Mouse (Mus musculus): ENCODE measurements around the gene Rtf1. TPM values are rescaled to one million over a fixed set of nuclear protein-coding genes. Genes with fewer than 3 reads are reported as not detected.

Gene Rtf1
- total and polyA plus RNA-seq, 3 experiments = 33.1 to 44.5 (median 36.2) TPM

- no peak within 1 kb of the TSS for H3K4me3 ChIP-seq (ENCODE audit: low read depth, low read length)
- H3K9me3 ChIP-seq (replicated peaks) = no peaks in the 10 kb centered on the region; the same call in 1 of the 2 replicates
- H3K36me3 ChIP-seq (replicated peaks) = peaks cover 17% of the 10 kb centered on the region
- peaks cover 39% of the 10 kb centered on the region for H3K27me3 ChIP-seq (ENCODE audit: insufficient read depth, low read length)
- no peak for TF ChIP-seq POLR2AphosphoS5 (IDR thresholded peaks at IDR 0.05; ENCODE audit: insufficient replicate concordance, low read depth, low read length)
- TF ChIP-seq GATA2 (IDR thresholded peaks at IDR 0.05; ENCODE audit: borderline replicate concordance, low read depth, low read length) = no peak
- no peak for TF ChIP-seq CTCF (IDR thresholded peaks at IDR 0.05; ENCODE audit: low read depth, low read length)
- TF ChIP-seq TAL1 (conservative IDR thresholded peaks at IDR 0.05; ENCODE audit: low read depth, low read length) = no peak
- no peak for TF ChIP-seq GATA1 (IDR thresholded peaks at IDR 0.05; ENCODE audit: borderline replicate concordance, low read length)
- DNase-seq (ENCODE audit: low spot score) (no peak), ATAC-seq (ENCODE audit: extremely low read depth, insufficient number of reproducible peaks, low FRiP score, poor library complexity, severe bottlenecking) (no peak)
- H3K4me1 ChIP-seq (ENCODE audit: insufficient read depth, low read depth, low read length) = peaks cover 14% of the 10 kb centered on the region
These were observed 85.4 kb downstream of the Rtf1 start, which contains the start of gene Ltk for GRCm38 (mm10) chr2:119760251-119760650. Gene Ltk (minus strand): TSS chr2:119760431.

DNA sequence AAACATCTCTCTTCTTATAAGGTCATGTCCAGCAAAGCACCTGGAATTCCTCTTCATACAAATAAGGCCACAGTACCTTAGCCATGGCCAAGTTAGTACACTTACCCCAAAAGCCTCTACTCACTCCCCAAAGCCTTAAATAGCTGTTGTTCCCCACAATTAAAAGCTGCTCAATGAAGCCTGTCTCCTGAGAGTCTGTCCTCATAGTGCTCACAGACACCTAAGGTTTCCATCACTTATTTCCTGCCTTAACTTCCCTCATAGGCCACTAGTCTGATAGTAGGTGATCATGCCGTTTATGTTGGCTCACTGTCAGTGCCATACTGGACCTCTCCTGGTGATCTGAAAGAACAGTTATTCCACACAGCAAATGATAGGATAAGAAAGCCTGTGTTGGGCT, 87.4 kb downstream of the Rtf1 start:
- H3K27me3 ChIP-seq (ENCODE audit: insufficient read depth, low read length) = peaks cover 37% of the 10 kb centered on the region

GRCm38 (mm10) chr2:119763924-119764323, 89.1 kb downstream of the Rtf1 start:
- DNase-seq (ENCODE audit: low spot score) (no peak), ATAC-seq (ENCODE audit: extremely low read depth, insufficient number of reproducible peaks, low FRiP score, poor library complexity, severe bottlenecking) (no peak)
- H3K9me3 ChIP-seq (replicated peaks) = no peaks in the 10 kb centered on the region
- TF ChIP-seq POLR2AphosphoS5 (IDR thresholded peaks at IDR 0.05; ENCODE audit: insufficient replicate concordance, low read depth, low read length) = no peak
- no peak for TF ChIP-seq GATA2 (IDR thresholded peaks at IDR 0.05; ENCODE audit: borderline replicate concordance, low read depth, low read length)
- no peak for TF ChIP-seq GATA1 (IDR thresholded peaks at IDR 0.05; ENCODE audit: borderline replicate concordance, low read length)
- no peak for TF ChIP-seq CTCF (IDR thresholded peaks at IDR 0.05; ENCODE audit: low read depth, low read length)
- TF ChIP-seq TAL1 (conservative IDR thresholded peaks at IDR 0.05; ENCODE audit: low read depth, low read length) = no peak
- H3K4me3 ChIP-seq (ENCODE audit: low read depth, low read length) = no peak overlapping the region
- H3K4me1 ChIP-seq (ENCODE audit: insufficient read depth, low read depth, low read length) = no peaks in the 10 kb centered on the region
- H3K27me3 ChIP-seq (ENCODE audit: insufficient read depth, low read length) = peaks cover 20% of the 10 kb centered on the region
- peaks cover 43% of the 10 kb centered on the region for H3K36me3 ChIP-seq (replicated peaks)

More for the DNA sequence above, 87.4 kb downstream of the Rtf1 start:
- peaks cover 14% of the 10 kb centered on the region for H3K4me1 ChIP-seq (ENCODE audit: insufficient read depth, low read depth, low read length)
- DNase-seq (ENCODE audit: low spot score) (no peak), ATAC-seq (ENCODE audit: extremely low read depth, insufficient number of reproducible peaks, low FRiP score, poor library complexity, severe bottlenecking) (no peak)
- TF ChIP-seq GATA2 (IDR thresholded peaks at IDR 0.05; ENCODE audit: borderline replicate concordance, low read depth, low read length) (no peak), GATA1 (IDR thresholded peaks at IDR 0.05; ENCODE audit: borderline replicate concordance, low read length) (no peak), CTCF (IDR thresholded peaks at IDR 0.05; ENCODE audit: low read depth, low read length) (no peak), TAL1 (conservative IDR thresholded peaks at IDR 0.05; ENCODE audit: low read depth, low read length) (no peak), POLR2AphosphoS5 (IDR thresholded peaks at IDR 0.05; ENCODE audit: insufficient replicate concordance, low read depth, low read length) (no peak)
- H3K4me3 ChIP-seq (ENCODE audit: low read depth, low read length) = no peak overlapping the region
- H3K9me3 ChIP-seq (replicated peaks) = no peaks in the 10 kb centered on the region; the same call in 1 of the 2 replicates
- H3K36me3 ChIP-seq (replicated peaks) = peaks cover 30% of the 10 kb centered on the region

DNA sequence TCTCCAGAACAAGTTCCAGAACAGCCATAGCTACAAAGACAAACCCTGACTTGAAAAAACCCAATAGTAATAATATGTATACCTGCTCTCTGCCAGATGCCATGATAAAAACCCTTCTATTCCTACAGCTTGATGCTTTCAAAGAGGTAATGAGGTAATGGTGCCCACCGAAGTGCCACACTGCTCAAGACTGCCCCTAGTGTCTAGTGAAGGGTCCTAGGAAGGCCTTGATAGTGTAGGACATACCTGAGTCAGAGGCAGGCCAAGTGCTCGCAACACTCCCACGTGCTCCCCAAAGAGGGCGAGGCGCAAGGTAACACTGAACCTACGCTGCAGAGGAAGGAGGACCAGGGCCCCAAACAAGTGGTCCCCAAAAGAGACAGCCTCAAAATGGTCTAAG, 92.4 kb downstream of the Rtf1 start:
- Histone ChIP-seq H3K9me3 (replicated peaks) (no peaks in the 10 kb centered on the region), H3K36me3 (replicated peaks) (peaks cover 76% of the 10 kb centered on the region), H3K4me3 (ENCODE audit: low read depth, low read length) (no peak overlapping the region), H3K4me1 (ENCODE audit: insufficient read depth, low read depth, low read length) (peaks cover 2% of the 10 kb centered on the region; the same call in 1 of the 2 replicates), H3K27me3 (ENCODE audit: insufficient read depth, low read length) (no peaks in the 10 kb centered on the region; the same call in 1 of the 2 replicates)
- ATAC-seq (ENCODE audit: extremely low read depth, insufficient number of reproducible peaks, low FRiP score, poor library complexity, severe bottlenecking) = no peak
- DNase-seq (ENCODE audit: low spot score) = no peak
- TF ChIP-seq POLR2AphosphoS5 (IDR thresholded peaks at IDR 0.05; ENCODE audit: insufficient replicate concordance, low read depth, low read length) (no peak), CTCF (IDR thresholded peaks at IDR 0.05; ENCODE audit: low read depth, low read length) (peak; percentile 34; the same call in 1 of the 2 replicates)

Other genes with a start within 250 kb of the Rtf1 start
- gene Ino80, start 197.4 kb upstream of the Rtf1 start, total RNA-seq (2014; fragmentation: Nextera tagmentation) = 41.2 and 46.8 TPM in 2 replicates
- 16.3 and 20.4 TPM in 2 replicates for gene Ino80, start 197.4 kb upstream of the Rtf1 start, total RNA-seq (2017)
- gene Ino80, start 197.4 kb upstream of the Rtf1 start, polyA plus RNA-seq (2012) = 7.0 and 8.0 TPM in 2 replicates
- 2.3 and 4.6 TPM in 2 replicates for gene Exd1, start 127.4 kb upstream of the Rtf1 start, total RNA-seq (2014; fragmentation: Nextera tagmentation)
- 1.4 and 2.2 TPM in 2 replicates for gene Exd1, start 127.4 kb upstream of the Rtf1 start, total RNA-seq (2017)
- gene Exd1, start 127.4 kb upstream of the Rtf1 start, polyA plus RNA-seq (2012) = 0.21 and 0.23 TPM in 2 replicates
- gene Chp1, start 127.4 kb upstream of the Rtf1 start, total RNA-seq (2014; fragmentation: Nextera tagmentation) = 84.1 and 108 TPM in 2 replicates
- 72.4 and 77.2 TPM in 2 replicates for gene Chp1, start 127.4 kb upstream of the Rtf1 start, total RNA-seq (2017)
- 15.6 and 17.3 TPM in 2 replicates for gene Chp1, start 127.4 kb upstream of the Rtf1 start, polyA plus RNA-seq (2012)
- 128 and 138 TPM in 2 replicates for gene Nusap1, start 56.8 kb upstream of the Rtf1 start, total RNA-seq (2014; fragmentation: Nextera tagmentation)
- gene Nusap1, start 56.8 kb upstream of the Rtf1 start, total RNA-seq (2017) = 51.6 and 54.7 TPM in 2 replicates
- gene Nusap1, start 56.8 kb upstream of the Rtf1 start, polyA plus RNA-seq (2012) = 1.8 and 2.2 TPM in 2 replicates
- gene Oip5, start 56.6 kb upstream of the Rtf1 start, total RNA-seq (2014; fragmentation: Nextera tagmentation) = 40.8 and 42.6 TPM in 2 replicates
- gene Oip5, start 56.6 kb upstream of the Rtf1 start, total RNA-seq (2017) = 37.2 and 44.1 TPM in 2 replicates
- gene Oip5, start 56.6 kb upstream of the Rtf1 start, polyA plus RNA-seq (2012) = 20.0 and 26.5 TPM in 2 replicates
- 32.5 and 35.9 TPM in 2 replicates for gene Ndufaf1, start 12.2 kb upstream of the Rtf1 start, total RNA-seq (2014; fragmentation: Nextera tagmentation)
- gene Ndufaf1, start 12.2 kb upstream of the Rtf1 start, total RNA-seq (2017) = 44.5 and 46.2 TPM in 2 replicates
- gene Ndufaf1, start 12.2 kb upstream of the Rtf1 start, polyA plus RNA-seq (2012) = 2.8 and 3.0 TPM in 2 replicates
- gene Itpka, start 67.3 kb downstream of the Rtf1 start, total RNA-seq (2014; fragmentation: Nextera tagmentation) = 0.39 TPM in 1 of 2 replicates, not detected in the other
- gene Itpka, start 67.3 kb downstream of the Rtf1 start, total RNA-seq (2017) = 0.22 and 0.52 TPM in 2 replicates
- 1.9 TPM in 2 replicates for gene Itpka, start 67.3 kb downstream of the Rtf1 start, polyA plus RNA-seq (2012)
- not detected in 2 replicates for gene Ltk, start 85.4 kb downstream of the Rtf1 start, total RNA-seq (2014; fragmentation: Nextera tagmentation)
- 0.11 TPM in 1 of 2 replicates, not detected in the other for gene Ltk, start 85.4 kb downstream of the Rtf1 start, total RNA-seq (2017)
- gene Ltk, start 85.4 kb downstream of the Rtf1 start, polyA plus RNA-seq (2012) = not detected in 2 replicates
- gene Rpap1, start 112.5 kb downstream of the Rtf1 start, total RNA-seq (2014; fragmentation: Nextera tagmentation) = 22.3 and 23.9 TPM in 2 replicates
- gene Rpap1, start 112.5 kb downstream of the Rtf1 start, total RNA-seq (2017) = 8.0 and 8.1 TPM in 2 replicates
- 36.4 and 41.3 TPM in 2 replicates for gene Rpap1, start 112.5 kb downstream of the Rtf1 start, polyA plus RNA-seq (2012)
- not detected in 2 replicates for gene Tyro3, start 122.7 kb downstream of the Rtf1 start, total RNA-seq (2014; fragmentation: Nextera tagmentation)
- gene Tyro3, start 122.7 kb downstream of the Rtf1 start, total RNA-seq (2017) = 0.87 and 1.1 TPM in 2 replicates
- gene Tyro3, start 122.7 kb downstream of the Rtf1 start, polyA plus RNA-seq (2012) = 0.28 and 0.42 TPM in 2 replicates
- 186 and 200 TPM in 2 replicates for gene Mga, start 222.2 kb downstream of the Rtf1 start, total RNA-seq (2014; fragmentation: Nextera tagmentation)
- gene Mga, start 222.2 kb downstream of the Rtf1 start, total RNA-seq (2017) = 69.4 and 80.7 TPM in 2 replicates
- gene Mga, start 222.2 kb downstream of the Rtf1 start, polyA plus RNA-seq (2012) = 2.7 and 4.1 TPM in 2 replicates

Data from G1E (cell line).